Mouse (Mus musculus): ENCODE measurements around the gene Gm9780. TPM values are rescaled to one million over a fixed set of nuclear protein-coding genes. Genes with fewer than 3 reads are reported as not detected.

The Gm9780 gene
- polyA plus RNA-seq (2015; fragmentation: Illumina TruSeq; extraction: RNeasy Lipid Tissue Mini Kit (QIAGEN cat#74804); ENCODE audit: insufficient read depth, low read depth, low replicate concordance), result 26.8 TPM

DNA sequence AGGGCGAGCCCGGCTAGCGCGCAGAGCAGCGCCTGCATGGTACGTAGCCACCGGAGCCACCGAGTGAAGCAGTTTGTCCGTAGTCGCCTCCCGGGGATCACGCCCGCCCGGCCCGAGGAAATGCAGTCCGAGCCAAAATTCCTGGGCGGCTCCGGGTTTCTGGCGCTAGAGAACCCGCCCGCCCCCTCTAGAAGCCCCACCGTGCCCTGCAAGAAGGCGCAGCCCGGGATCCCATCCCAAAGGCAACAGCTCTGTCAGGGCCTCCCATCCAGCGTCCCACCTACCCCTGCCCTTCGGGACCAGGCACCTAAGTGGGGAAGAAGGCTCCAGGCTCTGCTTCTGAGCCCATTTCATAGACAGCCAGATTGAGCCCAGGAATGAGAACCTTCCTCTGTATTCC, at the start of gene Gm9780:
Gene Gm9780 (minus strand): TSS at position 101 of the 400 bp plus-strand sequence.

DNA sequence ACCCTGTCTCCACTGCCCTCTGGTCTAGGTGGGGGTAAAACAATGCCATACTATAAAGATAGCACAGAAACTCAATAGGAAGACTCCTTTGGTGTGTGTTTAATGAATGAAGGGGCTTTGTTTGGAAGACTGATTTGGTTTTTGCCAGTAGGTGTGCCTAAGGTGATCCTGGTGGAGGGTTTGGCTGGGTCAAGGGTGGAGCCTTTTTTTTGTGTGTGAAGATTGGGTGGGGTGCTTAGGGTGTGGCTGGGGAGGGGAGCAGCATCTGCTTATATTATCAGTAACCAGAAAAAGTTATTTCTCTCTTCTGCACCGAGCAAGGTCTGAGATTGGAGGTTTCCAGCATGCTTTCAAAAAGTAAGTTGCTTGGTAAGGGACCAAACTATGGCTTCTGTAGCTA, 39.5 kb upstream of the Gm9780 start, which contains the start of gene Cphx3:
Gene Cphx3 (plus strand): TSS at position 301 of the 400 bp plus-strand sequence.

DNA sequence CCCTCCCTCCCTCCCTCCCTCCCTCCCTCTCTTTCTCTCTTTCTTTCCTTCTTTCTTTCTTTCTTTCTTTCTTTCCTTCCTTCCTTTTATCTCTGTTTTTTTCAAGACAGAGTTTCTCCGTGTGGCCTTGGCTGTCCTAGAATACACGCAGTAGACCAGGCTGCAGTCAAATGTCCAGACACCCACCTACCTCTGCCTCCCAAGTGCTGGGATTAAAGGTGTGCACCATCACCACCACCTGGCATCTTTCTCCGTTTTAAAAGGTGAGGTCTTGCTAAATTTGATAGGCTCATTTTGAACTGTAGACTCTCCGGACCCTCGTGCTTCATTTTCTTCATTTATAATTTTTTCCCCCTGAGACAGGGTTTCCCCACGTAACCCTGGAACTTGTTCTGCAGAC, 38.7 kb upstream of the Gm9780 start, which contains the start of gene Cphx2:
Gene Cphx2 (plus strand): TSS at position 301 of the 400 bp plus-strand sequence.

DNA sequence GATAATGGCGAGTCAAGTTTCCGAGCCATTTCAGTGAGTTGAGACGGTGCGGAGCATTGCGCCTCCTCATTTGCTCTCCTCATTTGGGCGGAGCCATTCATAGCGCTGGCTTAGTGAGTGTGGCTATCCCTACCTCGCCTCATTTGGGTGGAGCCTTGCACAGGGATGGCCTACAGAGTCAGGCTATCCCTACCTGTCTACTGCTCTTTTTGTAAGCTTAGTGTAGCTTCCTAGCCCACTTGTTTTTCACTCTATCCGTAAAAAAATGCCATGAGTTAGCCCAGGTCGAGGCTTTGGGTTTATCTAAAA, 24.8 kb upstream of the Gm9780 start, which contains the start of gene Tmem254c:
Gene Tmem254c (minus strand): TSS at position 31 of the 309 bp plus-strand sequence.

DNA sequence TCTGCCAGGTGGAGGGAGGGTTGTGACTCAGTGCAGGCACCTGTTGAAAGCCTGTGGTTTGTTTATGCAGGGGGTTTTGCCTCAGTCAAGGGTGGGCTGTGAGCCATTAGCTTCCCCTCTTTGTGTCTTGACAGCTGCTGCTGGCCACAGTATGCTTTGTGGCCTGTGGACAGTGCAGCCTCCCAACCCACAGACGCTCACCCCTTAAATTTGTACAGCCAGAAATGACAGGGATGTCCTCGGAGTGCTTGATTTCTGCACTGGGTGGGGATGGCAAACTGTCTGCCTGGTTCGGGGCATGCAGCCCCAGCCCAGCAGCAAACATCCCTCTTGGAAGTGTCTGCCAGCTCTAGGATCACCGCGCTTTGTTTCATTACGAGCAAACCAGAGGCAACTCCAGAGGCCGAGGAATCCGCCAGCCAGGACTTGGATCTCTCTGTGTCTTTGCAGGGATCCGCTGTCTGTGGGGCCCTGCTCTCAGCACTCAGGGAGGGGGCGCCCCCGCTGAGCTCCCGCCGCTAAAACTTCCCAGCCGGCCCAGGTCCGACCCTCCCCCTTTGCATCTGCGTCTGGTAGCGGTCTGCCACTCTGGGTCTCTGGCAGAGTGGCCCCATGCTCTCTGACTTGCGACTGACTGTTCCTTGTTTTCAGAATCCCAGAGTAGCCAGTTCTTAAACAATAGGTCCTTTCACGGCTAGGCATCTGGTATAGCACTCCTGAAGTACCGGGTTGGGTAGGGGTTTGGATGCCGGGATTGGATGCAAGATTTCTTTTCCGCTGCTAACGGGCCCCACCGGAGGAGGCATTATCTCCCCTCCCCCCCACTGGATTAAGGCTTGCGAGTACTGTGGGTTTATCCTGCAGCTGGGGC, 63.9 kb downstream of the Gm9780 start, which contains the start of gene Duxbl1:
Gene Duxbl1 (plus strand): TSS at position 207 of the 871 bp plus-strand sequence.

Other genes with a start within 250 kb of the Gm9780 start
- 14.4 TPM for gene Anxa11, start 200.6 kb downstream of the Gm9780 start, polyA plus RNA-seq (2015; fragmentation: Illumina TruSeq; extraction: RNeasy Lipid Tissue Mini Kit (QIAGEN cat#74804); ENCODE audit: insufficient read depth, low read depth, low replicate concordance)
- 22.3 TPM for gene Plac9a, start 139.6 kb downstream of the Gm9780 start, polyA plus RNA-seq (2015; fragmentation: Illumina TruSeq; extraction: RNeasy Lipid Tissue Mini Kit (QIAGEN cat#74804); ENCODE audit: insufficient read depth, low read depth, low replicate concordance)
- gene Tmem254a, start 115.0 kb downstream of the Gm9780 start, polyA plus RNA-seq (2015; fragmentation: Illumina TruSeq; extraction: RNeasy Lipid Tissue Mini Kit (QIAGEN cat#74804); ENCODE audit: insufficient read depth, low read depth, low replicate concordance), result 4.4 TPM
- gene Cphx1, start 104.4 kb downstream of the Gm9780 start, polyA plus RNA-seq (2015; fragmentation: Illumina TruSeq; extraction: RNeasy Lipid Tissue Mini Kit (QIAGEN cat#74804); ENCODE audit: insufficient read depth, low read depth, low replicate concordance), result not detected
- 0.48 TPM for gene Duxbl1, start 64.1 kb downstream of the Gm9780 start, polyA plus RNA-seq (2015; fragmentation: Illumina TruSeq; extraction: RNeasy Lipid Tissue Mini Kit (QIAGEN cat#74804); ENCODE audit: insufficient read depth, low read depth, low replicate concordance)
- 5.8 TPM for gene Tmem254c, start 24.6 kb upstream of the Gm9780 start, polyA plus RNA-seq (2015; fragmentation: Illumina TruSeq; extraction: RNeasy Lipid Tissue Mini Kit (QIAGEN cat#74804); ENCODE audit: insufficient read depth, low read depth, low replicate concordance)
- gene Cphx2, start 38.8 kb upstream of the Gm9780 start, polyA plus RNA-seq (2015; fragmentation: Illumina TruSeq; extraction: RNeasy Lipid Tissue Mini Kit (QIAGEN cat#74804); ENCODE audit: insufficient read depth, low read depth, low replicate concordance), result not detected
- gene Cphx3, start 39.6 kb upstream of the Gm9780 start, polyA plus RNA-seq (2015; fragmentation: Illumina TruSeq; extraction: RNeasy Lipid Tissue Mini Kit (QIAGEN cat#74804); ENCODE audit: insufficient read depth, low read depth, low replicate concordance), result 1.8 TPM
- not detected for gene Duxbl2, start 75.6 kb upstream of the Gm9780 start, polyA plus RNA-seq (2015; fragmentation: Illumina TruSeq; extraction: RNeasy Lipid Tissue Mini Kit (QIAGEN cat#74804); ENCODE audit: insufficient read depth, low read depth, low replicate concordance)
- gene Plac9b, start 139.8 kb upstream of the Gm9780 start, polyA plus RNA-seq (2015; fragmentation: Illumina TruSeq; extraction: RNeasy Lipid Tissue Mini Kit (QIAGEN cat#74804); ENCODE audit: insufficient read depth, low read depth, low replicate concordance), result 89.9 TPM
- gene Tmem254b, start 164.3 kb upstream of the Gm9780 start, polyA plus RNA-seq (2015; fragmentation: Illumina TruSeq; extraction: RNeasy Lipid Tissue Mini Kit (QIAGEN cat#74804); ENCODE audit: insufficient read depth, low read depth, low replicate concordance), result 7.0 TPM
- not detected for gene Duxbl3, start 215.3 kb upstream of the Gm9780 start, polyA plus RNA-seq (2015; fragmentation: Illumina TruSeq; extraction: RNeasy Lipid Tissue Mini Kit (QIAGEN cat#74804); ENCODE audit: insufficient read depth, low read depth, low replicate concordance)